Mouse (Mus musculus) kidney, embryonic 16.5 days (tissue): Measurements from ENCODE around the gene Pim1. TPM values are rescaled to one million over a fixed set of nuclear protein-coding genes. Genes with fewer than 3 reads are reported as not detected.
"Not testable (repeated sequence)": the region's sequence is repeated elsewhere in the genome, so short reads cannot be mapped to it uniquely, and the experiment has no call there.

ENCODE experiments used
- ATAC-seq: fragments of 200-750 bp; cut with Nextera tagmentation; 2 replicates; pipeline ENCODE4 v1.8.0; 2017; ENCODE audit warnings: moderate TSS enrichment; ENCODE audit not compliant: low FRiP score, low TSS enrichment
- H3K27ac ChIP-seq: fragments of 300-500 bp; sonication (generic); 2 replicates; pipeline ENCODE4 v1.5.1; 2014; ENCODE audit warnings: low read length
- H3K27me3 ChIP-seq: fragments of 300-500 bp; sonication (generic); 2 replicates; pipeline ENCODE4 v1.6.1; 2014; ENCODE audit warnings: low read length, control low read depth, mixed read lengths; ENCODE audit not compliant: insufficient read depth
- H3K36me3 ChIP-seq: fragments of 300-500 bp; sonication (generic); 2 replicates; pipeline ENCODE4 v1.6.1; 2014; ENCODE audit warnings: low read length, control low read depth, mixed read lengths; ENCODE audit not compliant: insufficient read depth
- H3K4me1 ChIP-seq: fragments of 300-500 bp; sonication (generic); 2 replicates; pipeline ENCODE4 v1.6.1; 2014; ENCODE audit warnings: low read length, control low read depth, mixed read lengths; ENCODE audit not compliant: insufficient read depth
- H3K4me2 ChIP-seq: fragments of 300-500 bp; sonication (generic); replicated peaks from 2 replicates; pipeline ENCODE4 v1.6.1; 2014; ENCODE audit warnings: low read depth, low read length
- H3K4me3 ChIP-seq: fragments of 300-500 bp; sonication (generic); 2 replicates; pipeline ENCODE4 v1.5.1; 2014; ENCODE audit warnings: mild to moderate bottlenecking, low read length
- H3K9ac ChIP-seq: fragments of 300-500 bp; sonication (generic); replicated peaks from 2 replicates; pipeline ENCODE4 v1.6.1; 2014; ENCODE audit warnings: low read length
- H3K9me3 ChIP-seq: fragments of 300-500 bp; sonication (generic); 2 replicates; pipeline ENCODE4 v1.6.1; 2016; ENCODE audit warnings: low read length, control low read depth
- WGBS: fragments of 180-500 bp; shearing (Covaris S2); extraction: QIAGEN DNeasy Blood & Tissue Kit; methylation state at CpG from one replicate; pipeline ENCODE4 v1.1.7; 2014; 5-methylcytosine and 5-hydroxymethylcytosine counted together
- polyA plus RNA-seq: library from polyadenylated mRNA; unstranded; fragments of >200 nt; fragmentation: Nextera tagmentation; extraction: Ambion mirVana; gene quantifications from 2 replicates; pipeline ENCODE4 v1.2.1, GENCODE M21; 2015

The Pim1 gene
- polyA plus RNA-seq, 1 experiment from 2014 or later = 12.5 TPM

DNA sequence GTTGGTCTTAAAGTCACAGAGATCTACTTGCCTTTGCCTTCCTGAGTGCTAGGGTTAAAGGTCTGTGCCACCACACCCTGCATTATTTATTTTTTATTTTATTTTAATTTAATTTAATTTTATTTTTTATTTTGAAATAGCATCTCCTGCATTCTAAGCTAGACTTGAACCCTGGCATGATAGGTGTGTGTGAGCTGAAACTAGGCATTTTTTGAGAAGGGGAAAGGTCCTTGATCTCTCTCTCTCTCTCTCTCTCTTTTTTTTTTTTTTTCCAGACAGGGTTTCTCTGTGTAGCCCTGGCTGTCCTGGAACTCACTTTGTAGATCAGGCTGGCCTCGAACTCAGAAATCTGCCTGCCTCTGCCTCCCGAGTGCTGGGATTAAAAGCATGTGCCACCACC lies 8.4 kb downstream of the Pim1 start:
- not testable (repeated sequence) for H3K27ac ChIP-seq, H3K4me3 ChIP-seq, H3K9me3 ChIP-seq, H3K36me3 ChIP-seq, ATAC-seq, H3K4me2 ChIP-seq, H3K27me3 ChIP-seq, H3K9ac ChIP-seq
- WGBS = 92% methylated on average over 2 of the region's 2 CpGs
- peaks cover 15% of the 10 kb centered on the region for H3K4me1 ChIP-seq

DNA sequence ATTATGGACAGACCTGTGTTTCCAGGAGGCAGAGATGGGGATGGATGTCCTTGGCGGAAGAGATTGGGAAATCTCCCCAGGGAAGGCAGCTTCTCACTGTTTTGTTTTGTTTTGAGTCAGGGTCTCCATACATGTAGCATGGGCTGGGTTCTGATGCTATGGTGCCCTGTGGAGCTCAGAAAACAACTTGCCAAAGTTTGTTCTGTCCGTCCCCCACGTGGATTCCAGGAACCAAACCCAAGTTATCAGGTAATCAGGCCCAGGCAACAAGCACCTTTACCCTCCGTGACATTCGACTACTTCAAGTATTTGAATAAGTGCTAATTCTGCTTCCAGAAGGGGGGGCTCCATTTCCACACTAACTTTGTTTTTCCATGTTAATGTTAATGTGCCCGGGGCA lies 9.0 kb downstream of the Pim1 start:
- Histone ChIP-seq H3K4me2 (no peak overlapping the region), H3K36me3 (peaks cover 4% of the 10 kb centered on the region; the same call in 1 of the 2 replicates), H3K4me1 (peaks cover 15% of the 10 kb centered on the region), H3K27me3 (no peaks in the 10 kb centered on the region), H3K27ac (no peak overlapping the region), H3K4me3 (no peak overlapping the region), H3K9ac (no peak overlapping the region), H3K9me3 (no peaks in the 10 kb centered on the region)
- whole genome bisulfite sequencing = 69% methylated on average over 6 of the region's 6 CpGs
- ATAC-seq = no peak

DNA sequence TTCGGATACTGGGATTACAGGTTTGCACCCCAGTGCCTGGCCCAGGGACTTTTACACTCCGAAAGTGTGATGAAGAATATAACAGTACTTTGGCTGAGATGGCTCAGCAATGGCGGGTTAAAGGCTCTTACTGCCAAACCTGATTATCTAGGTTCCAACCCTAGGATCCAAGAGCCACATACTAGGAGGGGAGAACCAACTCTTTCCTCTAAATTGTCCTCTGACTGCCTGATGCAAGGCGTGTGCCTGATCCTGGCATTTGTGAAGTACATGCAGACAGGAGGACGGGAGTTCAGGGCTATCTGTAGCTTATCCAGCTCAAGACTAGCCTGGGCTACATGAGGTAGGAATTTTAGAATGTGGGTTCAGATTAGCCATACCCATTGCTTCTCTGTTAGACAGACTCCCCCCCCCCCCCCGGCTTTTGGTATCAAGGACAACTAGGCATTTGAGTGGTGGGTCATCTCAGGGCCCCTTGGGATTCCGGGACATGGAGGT lies 9.7 kb downstream of the Pim1 start:
- Histone ChIP-seq H3K4me3 (no peak overlapping the region), H3K27me3 (no peaks in the 10 kb centered on the region), H3K9ac (no peak overlapping the region), H3K36me3 (no peaks in the 10 kb centered on the region), H3K4me1 (peaks cover 12% of the 10 kb centered on the region), H3K27ac (no peak overlapping the region), H3K4me2 (no peak overlapping the region), H3K9me3 (no peaks in the 10 kb centered on the region)
- 83% methylated on average over 7 of the region's 7 CpGs for WGBS
- ATAC-seq = no peak

DNA sequence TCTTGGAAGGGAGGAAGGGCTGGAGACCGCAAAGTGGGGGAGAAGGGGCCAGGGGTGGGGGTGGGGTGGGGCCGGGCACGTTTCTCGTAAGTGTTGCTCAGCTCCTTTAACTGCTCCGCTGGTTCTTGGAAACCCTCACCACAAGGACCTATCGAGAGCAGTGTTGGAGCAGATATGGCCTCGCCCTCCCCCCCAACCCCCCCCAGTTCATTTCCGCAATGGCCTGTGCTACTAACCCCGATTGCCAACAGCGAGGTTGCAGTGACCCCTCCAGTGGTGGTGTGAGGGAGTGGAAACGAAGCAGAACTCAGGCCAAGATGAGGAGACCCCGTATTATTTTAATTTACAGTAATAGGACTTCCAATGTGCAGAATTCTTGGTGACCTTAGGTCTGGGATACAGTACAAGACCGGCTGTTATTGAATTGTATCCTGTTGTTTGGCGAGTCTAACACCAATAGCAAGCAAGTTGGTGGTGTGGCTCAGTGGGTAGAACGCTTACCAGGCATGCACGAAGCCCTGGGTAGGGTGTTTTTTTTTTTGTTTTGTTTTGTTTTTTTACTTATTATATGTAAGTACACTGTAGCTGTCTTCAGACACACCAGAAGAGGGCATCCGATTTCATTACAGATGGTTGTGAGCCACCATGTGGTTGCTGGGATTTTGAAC lies 10.4 kb downstream of the Pim1 start:
- Histone ChIP-seq H3K27me3 (no peaks in the 10 kb centered on the region), H3K4me3 (no peak overlapping the region), H3K4me2 (no peak overlapping the region), H3K9ac (no peak overlapping the region), H3K27ac (no peak overlapping the region), H3K36me3 (no peaks in the 10 kb centered on the region), H3K9me3 (no peaks in the 10 kb centered on the region), H3K4me1 (peaks cover 12% of the 10 kb centered on the region)
- peak; percentile 35; the same call in 1 of the 2 replicates for ATAC-seq
- WGBS = 70% methylated on average over 17 of the region's 17 CpGs

DNA sequence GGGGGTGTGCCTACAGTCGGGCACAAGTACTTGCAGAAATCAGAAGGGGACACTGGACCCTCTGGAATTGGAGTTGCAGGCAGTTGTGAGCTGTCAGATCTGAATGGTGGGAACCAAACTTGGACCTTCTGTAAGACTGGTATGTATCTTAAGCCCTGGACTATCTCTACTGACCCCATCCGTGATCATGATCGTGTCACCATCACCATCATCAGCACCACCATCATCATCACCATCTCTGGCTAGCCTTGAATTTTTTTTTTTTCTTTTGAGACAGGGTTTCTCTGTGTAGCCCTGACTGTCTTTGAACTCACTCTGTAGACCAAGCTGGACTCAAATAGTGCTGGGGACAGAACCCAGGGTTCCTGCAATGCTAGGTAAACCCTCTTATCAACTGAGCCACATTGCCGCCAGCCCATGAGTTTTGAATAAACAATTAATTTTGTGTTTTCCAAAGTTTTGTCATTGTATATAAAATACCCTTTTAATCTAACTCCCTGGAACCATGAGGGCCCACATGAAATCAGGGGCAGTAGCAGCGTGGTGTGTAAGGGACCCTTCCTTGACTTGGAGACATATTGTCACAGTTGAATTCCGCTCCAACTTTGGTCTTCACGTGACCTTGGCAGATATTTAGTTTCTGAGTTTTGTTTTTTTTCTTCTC lies 11.6 kb downstream of the Pim1 start:
- Histone ChIP-seq H3K27me3 (no peaks in the 10 kb centered on the region), H3K4me1 (peaks cover 12% of the 10 kb centered on the region), H3K4me3 (no peak overlapping the region), H3K9me3 (no peaks in the 10 kb centered on the region), H3K36me3 (no peaks in the 10 kb centered on the region), H3K9ac (no peak overlapping the region), H3K27ac (peak overlapping the region; percentile 40; the same call in 1 of the 2 replicates), H3K4me2 (peak overlapping the region; percentile 51)
- ATAC-seq = no peak
- WGBS = 66% methylated on average over 7 of the region's 7 CpGs

DNA sequence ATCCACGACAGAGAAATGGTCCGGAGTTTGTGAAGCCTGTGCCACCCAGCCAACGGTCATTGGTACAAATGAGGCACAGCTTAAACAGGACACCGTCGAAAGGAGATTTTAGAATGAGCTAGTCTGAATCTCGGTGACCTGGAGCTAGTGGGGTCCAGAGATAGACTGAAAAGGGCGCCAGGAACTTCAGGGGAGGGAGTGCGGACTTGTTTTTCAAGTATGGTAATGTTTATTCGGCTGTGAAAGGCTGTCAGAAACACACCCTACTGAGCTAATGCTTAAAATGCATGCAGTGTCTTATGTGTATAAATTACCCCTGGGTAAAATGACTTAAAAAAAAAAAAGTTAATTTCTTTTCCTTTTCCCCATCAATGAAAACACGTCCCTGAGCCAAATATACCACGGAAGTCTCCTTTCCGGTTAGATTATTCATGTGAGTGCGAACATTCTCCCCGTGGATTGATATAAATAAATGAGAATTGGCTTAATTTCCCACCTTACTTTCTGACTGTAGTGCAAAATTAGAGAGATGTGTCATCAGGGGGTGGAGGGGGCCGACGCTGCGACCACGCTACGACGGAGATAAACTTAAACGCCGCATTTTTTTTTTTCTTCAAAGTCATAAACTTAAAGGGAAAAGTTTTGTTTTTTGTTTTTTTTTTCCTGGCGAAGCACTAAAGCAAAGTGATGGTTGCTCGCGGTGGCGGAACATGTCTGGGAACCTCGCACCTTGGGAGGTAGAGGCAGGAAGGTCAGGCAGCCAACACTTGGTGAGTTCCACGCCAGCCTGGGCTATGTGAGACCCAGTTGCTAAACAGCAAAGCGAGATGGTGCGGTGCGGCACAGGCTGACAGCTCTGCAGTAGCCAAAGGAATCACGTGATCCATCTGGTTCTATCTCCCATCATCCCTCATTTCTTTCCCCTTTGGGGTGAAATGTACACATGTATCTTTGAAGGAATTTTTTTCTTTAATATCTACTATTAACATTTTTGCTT lies 12.4 kb downstream of the Pim1 start:
- H3K9ac ChIP-seq = peak overlapping the region; percentile 32; the same call in 1 of the 2 replicates
- peak overlapping the region; percentile 32 for H3K4me3 ChIP-seq
- H3K27ac ChIP-seq = peak overlapping the region; percentile 51; the same call in 1 of the 2 replicates
- H3K9me3 ChIP-seq = no peaks in the 10 kb centered on the region
- peaks cover 12% of the 10 kb centered on the region for H3K4me1 ChIP-seq
- no peaks in the 10 kb centered on the region for H3K27me3 ChIP-seq
- H3K4me2 ChIP-seq = peak overlapping the region; percentile 51
- 12% methylated on average over 32 of the region's 32 CpGs for WGBS
- H3K36me3 ChIP-seq = no peaks in the 10 kb centered on the region
- ATAC-seq = no peak

DNA sequence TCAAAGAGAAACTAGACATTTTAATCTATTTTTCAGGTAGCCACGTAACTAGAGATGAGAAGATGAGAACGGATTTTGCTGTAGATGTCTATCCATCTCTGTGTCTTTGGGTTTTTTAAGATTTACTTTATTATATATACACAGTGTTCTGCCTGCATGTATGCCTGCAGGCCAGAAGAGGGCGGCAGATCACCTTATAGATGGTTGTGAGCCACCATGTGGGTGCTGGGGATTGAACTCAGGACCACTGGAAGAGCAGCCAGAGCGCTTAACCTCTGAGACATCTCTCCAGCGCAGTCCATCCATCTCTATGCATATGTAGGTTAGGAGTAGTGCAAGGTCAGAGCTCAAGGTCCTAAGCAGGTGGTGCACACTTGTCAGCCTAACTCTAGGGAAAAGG lies 13.1 kb downstream of the Pim1 start:
- no peaks in the 10 kb centered on the region for H3K27me3 ChIP-seq
- ATAC-seq = no peak
- H3K9ac ChIP-seq = no peak overlapping the region
- 84% methylated on average over 5 of the region's 5 CpGs for WGBS
- peaks cover 12% of the 10 kb centered on the region for H3K4me1 ChIP-seq
- H3K4me3 ChIP-seq = no peak overlapping the region
- no peaks in the 10 kb centered on the region for H3K36me3 ChIP-seq
- no peaks in the 10 kb centered on the region for H3K9me3 ChIP-seq
- peak overlapping the region; percentile 51; the same call in 1 of the 2 replicates for H3K4me2 ChIP-seq
- no peak overlapping the region for H3K27ac ChIP-seq

DNA sequence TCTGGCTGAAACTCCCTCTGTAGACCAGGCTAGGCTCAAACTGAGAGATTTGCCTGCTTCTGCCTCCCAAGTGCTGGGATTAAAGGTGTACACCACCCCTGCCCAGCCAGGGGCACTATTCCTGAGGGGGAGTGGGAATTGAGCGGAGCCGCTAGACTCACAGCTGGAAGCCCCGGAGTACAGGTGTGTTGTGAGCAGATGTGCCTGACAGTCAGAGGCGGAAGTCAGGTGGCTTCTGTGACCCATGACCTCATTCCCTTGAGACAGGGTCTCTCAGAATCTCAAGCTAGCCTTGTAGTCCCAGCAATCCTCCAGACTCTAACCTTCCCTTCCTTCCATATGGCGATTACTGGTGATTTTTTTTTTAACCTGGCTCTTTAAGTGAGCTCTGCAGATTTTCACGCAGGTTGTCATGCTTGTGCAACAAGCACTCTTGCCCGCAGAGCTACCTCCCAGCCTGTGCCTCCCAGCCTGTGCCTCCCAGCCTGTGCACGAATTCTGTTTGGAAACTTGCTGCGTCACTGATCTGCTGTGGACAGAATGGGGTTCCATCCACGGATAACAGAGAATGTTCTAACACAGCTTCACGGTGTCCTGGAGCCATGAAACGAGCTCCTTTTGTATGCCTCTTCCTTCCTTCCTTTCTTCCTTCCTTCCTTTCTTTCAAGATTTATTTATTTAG lies 18.5 kb downstream of the Pim1 start:
- H3K4me3 ChIP-seq = no peak overlapping the region
- no peaks in the 10 kb centered on the region for H3K9me3 ChIP-seq
- no peaks in the 10 kb centered on the region for H3K27me3 ChIP-seq
- no peak overlapping the region for H3K27ac ChIP-seq
- no peak for ATAC-seq
- 71% methylated on average over 12 of the region's 12 CpGs for WGBS
- H3K4me2 ChIP-seq = no peak overlapping the region
- no peaks in the 10 kb centered on the region for H3K36me3 ChIP-seq
- no peak overlapping the region for H3K9ac ChIP-seq
- H3K4me1 ChIP-seq = peaks cover 3% of the 10 kb centered on the region; the same call in 1 of the 2 replicates

DNA sequence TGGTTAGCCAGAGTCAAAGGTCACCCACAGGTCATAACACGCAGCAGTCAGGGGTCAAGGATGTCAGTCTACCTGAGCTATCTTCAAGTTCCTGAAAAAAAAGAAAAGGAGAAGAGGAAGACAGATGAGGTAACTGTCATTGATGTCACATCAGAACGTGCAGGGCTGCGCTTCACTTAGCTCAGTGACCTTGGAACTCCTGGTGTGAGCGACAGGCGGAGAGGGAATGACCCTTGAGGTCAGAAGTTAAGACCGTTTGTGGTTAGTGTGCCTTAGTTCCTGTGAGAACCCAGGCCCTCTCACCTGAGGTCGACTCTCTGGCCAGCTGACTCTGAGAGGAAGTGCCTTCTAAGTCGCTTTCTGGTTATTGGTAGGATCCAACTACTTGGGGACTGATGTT lies 20.1 kb downstream of the Pim1 start:
- H3K27ac ChIP-seq = no peak overlapping the region
- H3K27me3 ChIP-seq = no peaks in the 10 kb centered on the region
- H3K4me1 ChIP-seq = peaks cover 3% of the 10 kb centered on the region; the same call in 1 of the 2 replicates
- no peaks in the 10 kb centered on the region for H3K36me3 ChIP-seq
- no peak overlapping the region for H3K9ac ChIP-seq
- no peak overlapping the region for H3K4me2 ChIP-seq
- no peaks in the 10 kb centered on the region for H3K9me3 ChIP-seq
- 52% methylated on average over 8 of the region's 8 CpGs for WGBS
- H3K4me3 ChIP-seq = no peak overlapping the region
- no peak for ATAC-seq
